Mouse (Mus musculus) olfactory bulb, adult 2 months (tissue): ENCODE measurements around the gene Pitpnm3.

Experiments
- CTCF ChIP-seq: fragments of 200-500 bp; IDR thresholded peaks from 2 replicates; pipeline ENCODE4 v1.5.1; 2012; ENCODE audit warnings: low read depth, mild to moderate bottlenecking, low read length, moderate library complexity; ENCODE audit not compliant: insufficient read depth
- POLR2A ChIP-seq: fragments of 200-500 bp; IDR thresholded peaks from 2 replicates; pipeline ENCODE4 v1.6.1; 2012; ENCODE audit warnings: mild to moderate bottlenecking, low read depth, low read length, moderate library complexity; ENCODE audit not compliant: insufficient read depth

DNA sequence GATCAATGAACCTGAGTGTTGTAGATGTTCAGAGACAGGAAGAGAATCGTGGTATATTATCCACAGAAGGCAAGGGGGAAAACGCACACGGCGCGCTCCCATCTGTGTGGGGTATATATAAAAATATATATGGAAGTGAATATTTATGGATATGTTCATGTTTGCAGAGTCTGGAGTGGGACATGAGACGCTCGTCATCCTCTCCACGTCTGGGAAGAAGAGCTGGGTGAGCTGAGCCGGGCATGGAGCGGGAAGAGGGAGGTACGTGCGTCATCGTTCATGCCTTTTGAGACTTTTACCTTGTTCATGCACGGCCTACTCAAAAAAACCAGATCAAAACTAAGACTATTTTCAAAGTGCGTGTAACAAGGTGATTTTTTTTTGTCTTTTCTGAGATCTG, 51.2 kb downstream of the Pitpnm3 start:
- TF ChIP-seq CTCF = no peak
- no peak for TF ChIP-seq POLR2A
